Mouse (Mus musculus): ENCODE results near the gene Mcm9.

Gene Mcm9

DNA sequence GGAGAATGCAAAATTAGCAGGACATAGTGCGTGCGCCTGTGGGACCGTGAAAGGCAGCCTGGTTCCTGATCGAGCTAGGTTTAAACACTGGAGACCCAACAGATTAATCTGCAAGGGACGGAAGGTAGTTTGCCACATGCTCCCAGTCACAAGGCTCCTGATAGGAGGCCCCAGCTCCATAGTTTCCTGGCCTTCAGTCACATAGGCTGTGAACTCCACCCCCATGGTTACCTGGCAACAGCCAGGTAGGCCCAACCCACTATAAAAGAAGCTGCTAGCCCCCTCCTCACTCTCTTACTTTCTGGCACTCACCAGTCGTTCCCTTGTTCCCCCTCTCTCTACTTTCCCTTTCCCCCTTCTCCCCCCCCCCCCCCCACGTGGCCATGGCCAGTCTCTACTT is 50.1 kb downstream of the Mcm9 start:
- no peak for DNase-seq (ENCODE audit: low spot score)

DNA sequence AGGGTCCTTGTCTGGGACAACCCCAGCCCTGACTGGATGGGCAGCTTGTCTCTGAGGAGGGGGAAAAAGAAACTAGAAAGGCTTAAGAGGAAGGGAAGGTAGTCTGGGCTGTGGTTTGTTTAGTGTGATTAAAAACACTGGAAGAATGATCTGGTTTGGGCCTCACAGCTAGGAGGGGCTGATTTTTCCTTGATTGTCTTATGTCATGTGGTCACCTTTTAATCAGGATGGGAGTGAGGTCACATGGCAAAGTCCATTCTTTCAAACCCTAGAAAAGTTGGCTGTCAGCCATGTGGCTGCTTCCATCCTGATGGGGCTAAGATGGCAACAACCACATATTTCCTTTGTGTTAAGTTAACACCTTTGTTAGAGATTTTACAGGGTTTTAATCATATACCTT is 61.7 kb downstream of the Mcm9 start:
- no peak for DNase-seq (ENCODE audit: low spot score)

DNA sequence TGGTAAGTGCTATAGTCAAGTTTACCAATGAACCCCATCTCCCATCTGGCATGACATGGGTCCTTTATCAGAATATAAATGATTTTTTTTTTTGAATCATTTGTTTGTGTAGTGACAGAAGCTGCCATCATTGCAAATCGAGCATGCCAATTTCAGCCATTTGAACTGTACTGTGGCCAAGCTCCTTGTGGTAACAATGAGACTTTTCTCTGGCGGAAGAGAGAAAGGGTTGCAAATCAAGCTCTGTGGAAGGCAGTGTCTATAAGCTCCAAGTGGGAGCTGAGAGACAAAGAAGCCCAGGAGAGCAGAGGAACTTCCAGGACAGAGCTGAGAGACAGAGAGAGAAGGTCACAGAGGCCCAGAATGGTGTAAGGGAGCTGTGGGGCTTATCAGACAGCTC is 64.7 kb downstream of the Mcm9 start:
- DNase-seq (ENCODE audit: low spot score): no peak

DNA sequence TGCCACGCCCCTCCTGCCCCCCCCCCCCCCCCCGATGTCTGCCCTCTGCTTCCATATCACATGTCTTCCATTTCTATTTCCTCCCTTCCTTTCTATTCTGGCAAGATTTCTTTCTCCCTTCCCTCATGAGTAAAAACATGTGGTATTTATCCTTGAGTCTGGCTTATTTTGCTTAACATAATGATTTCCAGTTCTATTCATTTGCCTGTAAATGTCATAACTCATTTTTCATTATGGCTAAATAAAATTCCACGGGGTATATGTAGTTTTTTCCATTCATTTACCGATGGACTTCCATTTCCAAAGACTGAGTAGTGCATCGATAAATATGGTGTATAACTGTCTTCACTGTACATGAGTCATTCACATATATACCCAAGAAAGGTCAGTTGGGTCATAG is 68.2 kb downstream of the Mcm9 start:
- DNase-seq (ENCODE audit: low spot score): no peak

DNA sequence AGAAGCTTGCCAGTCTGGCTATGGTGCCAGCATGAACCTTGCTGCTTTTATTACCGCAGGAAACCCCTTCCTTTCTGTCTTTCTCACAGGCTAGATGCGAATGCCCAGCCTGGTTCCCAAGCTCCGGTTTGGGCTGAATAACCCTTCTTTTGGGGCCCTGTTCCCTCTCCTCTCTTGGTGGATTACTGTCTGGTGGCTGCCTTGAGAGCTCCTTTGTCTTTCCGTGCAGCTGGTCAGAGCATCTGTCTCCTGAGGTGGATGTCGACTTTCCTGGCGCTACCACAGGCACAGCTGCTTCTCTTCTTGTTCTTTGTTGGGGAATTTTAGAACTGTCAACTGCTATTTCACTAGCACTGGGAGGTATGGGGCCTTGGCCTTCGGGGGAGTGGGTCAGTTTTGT is 92.6 kb downstream of the Mcm9 start:
- no peak for DNase-seq (ENCODE audit: low spot score)

DNA sequence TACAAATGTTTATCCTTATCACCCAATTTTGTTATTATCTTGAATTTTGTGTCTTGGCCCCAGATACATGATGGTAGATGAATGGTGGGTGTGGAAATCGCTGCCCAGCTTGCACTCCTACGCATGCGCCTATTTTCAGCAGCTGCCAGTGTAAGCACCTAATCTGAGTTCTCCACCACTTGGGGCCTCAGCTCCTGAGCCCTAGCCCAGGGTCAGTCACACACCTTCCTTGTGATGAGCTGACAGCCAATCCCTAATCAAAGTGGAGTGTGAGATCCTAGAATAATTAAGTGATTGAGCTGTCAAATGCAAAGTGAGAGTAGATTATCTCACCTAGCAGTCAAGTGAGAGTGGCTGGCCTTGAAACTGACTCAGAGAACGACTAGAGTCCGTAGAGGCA is 97.9 kb downstream of the Mcm9 start:
- DNase-seq (ENCODE audit: low spot score): no peak

DNA sequence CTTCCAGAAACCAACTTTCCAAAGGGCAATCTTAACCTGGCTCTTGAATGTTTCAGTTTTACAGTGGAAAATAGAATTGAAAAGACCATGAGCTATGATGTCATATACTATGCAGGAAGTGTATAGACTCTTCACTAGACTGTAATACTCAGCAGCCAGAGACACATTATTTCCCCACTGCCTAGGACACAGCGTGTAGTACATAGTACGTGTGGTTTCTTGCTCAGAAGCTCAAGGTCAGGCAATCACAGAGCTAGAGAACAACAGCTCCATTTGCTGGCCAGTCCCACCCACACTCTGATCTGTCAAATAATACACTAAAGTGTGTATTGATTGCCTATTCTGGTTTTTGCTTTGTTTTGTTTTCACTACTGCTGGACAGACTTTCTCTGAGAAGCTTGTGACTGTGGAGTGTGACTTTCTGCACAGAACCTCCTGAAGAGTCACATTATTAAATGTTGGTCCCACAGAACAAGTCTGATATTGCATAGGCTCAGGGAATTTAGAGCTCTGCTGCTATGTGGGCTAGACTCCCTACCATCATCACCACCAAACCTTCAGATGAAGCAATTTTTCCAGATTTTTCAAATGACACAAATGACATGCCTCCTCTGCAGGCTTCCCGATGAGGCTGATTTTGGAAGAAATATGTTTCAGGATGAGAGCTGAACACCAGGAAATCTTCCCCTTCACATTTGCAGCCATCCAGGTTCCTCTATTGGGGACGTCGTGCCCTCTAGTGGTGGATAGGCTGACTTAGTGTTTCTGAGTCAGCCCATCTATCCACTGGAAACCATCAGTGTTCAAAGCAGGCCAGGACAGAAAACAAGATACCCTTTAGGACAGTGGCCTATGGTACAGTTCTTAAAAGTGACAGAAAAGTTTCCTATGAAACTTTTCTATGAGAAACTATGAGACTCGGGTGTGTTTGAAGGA is 102.1 kb downstream of the Mcm9 start:
- peak; percentile 68 for DNase-seq (ENCODE audit: low spot score)

DNA sequence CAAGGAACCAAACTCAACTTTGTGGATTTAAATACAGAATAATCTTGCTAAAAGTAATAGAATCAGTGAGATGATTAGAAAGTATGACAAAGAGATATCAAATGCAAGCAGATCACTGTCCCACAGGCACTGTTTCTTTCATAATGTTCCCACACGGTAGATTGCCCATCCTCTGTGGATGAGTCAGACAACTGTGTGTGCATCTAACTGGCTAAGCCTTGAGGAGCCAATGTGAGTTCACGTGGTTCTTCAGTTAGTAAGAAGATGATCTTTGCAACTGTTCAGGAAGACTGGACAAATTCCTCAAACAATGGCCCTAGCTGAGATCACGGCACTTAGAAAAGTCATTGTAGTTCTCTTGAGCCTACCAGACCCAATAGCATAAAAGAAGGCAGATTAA is 102.9 kb downstream of the Mcm9 start:
- DNase-seq (ENCODE audit: low spot score): no peak

DNA sequence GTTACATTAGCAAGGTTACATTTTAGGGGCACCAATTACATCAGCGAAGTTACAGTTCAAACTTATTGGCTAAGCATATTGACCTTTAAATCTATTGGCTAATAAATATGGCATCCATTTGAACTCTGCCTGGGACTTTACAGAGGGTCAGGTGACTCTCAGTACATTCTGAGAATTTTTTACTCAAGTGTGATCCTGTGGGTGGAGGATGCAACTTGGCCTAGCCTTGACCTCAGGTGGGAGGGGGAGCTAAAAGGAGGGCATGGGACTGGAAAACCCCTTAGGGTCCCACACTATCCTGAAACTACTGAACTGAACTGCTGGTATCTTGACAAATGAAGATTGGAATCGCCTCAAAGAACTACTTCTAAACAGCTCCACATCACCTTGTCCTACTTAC is 103.9 kb downstream of the Mcm9 start:
- DNase-seq (ENCODE audit: low spot score): no peak

DNA sequence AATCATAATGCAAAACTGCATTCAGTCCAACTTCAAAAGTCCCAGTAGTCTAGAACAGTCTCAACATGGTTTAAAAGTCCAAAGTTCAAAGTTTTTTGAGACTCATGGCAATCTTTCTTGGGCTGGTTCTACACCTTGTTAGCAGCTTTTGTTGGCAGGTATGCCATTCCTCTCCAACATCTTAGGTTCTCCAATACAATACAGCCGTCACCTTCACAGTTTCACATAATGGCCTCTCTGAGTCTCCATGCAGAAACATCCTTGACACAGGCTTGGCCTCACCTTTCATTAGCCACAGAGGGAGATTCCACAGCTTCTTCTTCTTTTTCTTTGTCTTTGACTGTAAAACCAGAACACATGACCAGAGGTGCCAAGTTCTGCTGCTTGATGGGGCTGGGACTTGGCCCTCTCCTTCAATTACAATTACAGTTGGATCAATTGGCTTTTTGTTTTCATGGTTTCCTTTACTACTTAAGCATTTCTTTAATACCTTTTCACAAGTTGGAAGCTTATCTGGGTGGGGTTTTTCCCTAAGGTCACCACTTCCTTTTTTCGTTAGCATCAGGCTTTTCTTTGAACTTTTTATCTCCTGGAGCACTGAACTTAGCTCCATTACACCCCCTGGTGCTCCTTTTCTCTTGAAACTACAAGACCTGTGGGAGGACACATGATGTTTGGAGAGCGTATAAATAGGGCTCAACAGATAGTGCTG is 104.8 kb downstream of the Mcm9 start:
- DNase-seq (ENCODE audit: low spot score): no peak

DNA sequence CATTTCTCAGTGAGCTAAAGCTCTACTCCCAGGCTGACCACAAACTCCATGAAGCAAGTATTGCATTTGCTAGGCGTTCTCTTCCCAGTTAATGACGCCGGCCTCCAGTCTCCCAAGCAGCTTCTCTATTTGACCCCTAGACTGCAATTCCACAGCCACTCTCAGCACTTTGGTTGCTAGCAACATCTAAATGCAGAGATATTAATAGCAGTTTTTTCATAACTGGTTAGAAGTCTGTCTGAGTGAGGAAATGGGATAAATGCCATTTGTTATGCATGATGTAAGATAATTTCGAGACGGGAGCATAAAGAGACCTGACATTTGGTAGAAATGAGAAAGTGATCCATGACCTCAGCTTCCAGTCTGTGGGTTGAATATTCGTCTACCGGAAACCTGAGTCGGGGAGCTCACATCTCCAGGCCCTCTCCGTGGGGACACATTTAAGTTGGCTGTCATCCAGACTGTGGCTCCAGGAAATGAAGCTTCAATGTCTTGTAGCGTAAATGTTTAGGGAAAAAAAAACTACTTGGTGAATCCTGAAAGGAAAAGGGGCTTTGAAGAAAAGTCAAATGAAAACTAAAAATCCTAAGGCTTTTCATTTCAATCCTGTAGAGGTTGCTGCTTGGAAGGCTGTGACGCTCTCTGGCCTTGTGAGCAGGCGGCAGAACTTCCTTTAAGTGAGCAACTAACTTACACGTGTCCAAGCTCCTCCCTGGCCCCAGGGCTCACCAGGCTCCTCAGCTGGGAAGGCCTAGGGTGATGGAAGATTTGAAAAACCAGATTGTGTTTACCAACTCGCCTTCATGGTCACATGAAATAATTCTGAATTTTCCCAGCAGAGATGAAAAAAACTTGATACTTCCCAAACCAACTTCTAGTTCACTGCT is 110.9 kb downstream of the Mcm9 start:
- peak; percentile 16 for DNase-seq (ENCODE audit: low spot score)

DNA sequence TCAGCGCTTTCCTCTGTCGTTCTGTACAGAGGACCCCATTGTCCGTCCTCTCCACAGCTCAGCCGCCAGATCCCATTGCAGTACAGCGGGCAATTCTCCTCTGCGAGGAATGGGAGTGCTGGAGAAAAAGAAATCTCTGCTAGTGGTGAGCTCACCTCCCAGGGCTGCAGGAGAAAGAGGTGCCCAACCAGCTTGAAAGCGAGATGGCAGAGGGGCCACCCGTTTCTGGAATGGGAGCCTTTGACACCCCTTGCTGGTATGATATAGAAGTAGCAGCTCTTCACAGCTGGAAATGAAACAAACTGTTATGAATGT is 111.7 kb downstream of the Mcm9 start:
- no peak for DNase-seq (ENCODE audit: low spot score)

DNA sequence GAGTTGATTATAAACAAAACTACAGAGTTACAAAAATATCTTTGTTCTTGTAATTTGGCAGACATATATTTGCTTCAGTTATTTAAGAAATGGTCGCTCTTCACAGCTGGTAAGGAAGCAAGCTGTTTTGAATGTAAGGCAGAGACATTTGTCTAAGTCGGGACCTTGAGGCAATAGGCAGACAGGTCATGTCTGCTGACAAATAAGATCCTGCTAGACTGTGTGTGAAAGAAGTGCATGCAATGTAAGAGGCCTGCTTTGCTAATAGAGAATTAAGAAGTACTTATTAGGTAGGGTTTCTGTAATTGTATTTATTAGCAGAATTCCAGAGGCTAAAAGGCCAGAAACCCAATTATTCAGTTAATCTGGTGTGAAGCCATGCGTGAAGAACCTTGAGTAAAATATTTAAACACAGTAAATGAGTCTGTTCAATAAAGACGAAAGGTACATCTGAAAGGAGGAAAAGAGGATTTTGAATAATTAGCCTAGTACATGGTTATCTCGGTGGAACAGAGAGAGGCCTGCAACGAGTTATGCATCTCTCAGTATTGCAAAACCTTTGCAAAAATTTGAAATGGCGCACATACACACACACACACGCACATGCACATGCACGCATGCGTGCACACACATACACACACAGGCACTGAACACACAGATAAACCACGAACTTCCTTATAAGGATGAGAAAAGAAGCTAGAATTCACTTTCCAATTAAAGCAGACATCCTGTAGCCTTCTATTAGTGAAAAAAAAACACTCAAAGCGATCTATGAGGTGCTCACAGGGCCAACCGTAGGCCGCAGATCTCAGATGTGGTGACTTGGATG is 112.3 kb downstream of the Mcm9 start:
- no peak for DNase-seq (ENCODE audit: low spot score)

DNA sequence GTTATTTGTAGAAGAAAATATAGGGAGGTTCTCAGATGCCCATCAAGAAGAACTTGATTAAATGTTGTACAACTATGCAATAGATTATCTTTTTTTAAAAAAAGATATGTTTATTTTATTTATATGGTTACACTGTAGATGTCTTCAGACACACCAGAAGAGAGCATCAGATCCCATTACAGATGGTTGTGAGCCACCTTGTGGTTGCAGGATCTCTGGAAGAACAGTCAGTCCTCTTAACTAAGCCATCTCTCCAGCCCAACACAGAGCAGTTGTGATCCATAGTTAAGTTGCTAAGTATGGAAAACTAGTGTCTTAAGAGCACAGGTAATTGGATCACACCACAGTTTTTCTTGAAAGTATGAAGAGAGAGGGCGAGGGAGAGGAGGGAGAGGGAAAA is 117.7 kb downstream of the Mcm9 start:
- DNase-seq (ENCODE audit: low spot score): peak; percentile 7

DNA sequence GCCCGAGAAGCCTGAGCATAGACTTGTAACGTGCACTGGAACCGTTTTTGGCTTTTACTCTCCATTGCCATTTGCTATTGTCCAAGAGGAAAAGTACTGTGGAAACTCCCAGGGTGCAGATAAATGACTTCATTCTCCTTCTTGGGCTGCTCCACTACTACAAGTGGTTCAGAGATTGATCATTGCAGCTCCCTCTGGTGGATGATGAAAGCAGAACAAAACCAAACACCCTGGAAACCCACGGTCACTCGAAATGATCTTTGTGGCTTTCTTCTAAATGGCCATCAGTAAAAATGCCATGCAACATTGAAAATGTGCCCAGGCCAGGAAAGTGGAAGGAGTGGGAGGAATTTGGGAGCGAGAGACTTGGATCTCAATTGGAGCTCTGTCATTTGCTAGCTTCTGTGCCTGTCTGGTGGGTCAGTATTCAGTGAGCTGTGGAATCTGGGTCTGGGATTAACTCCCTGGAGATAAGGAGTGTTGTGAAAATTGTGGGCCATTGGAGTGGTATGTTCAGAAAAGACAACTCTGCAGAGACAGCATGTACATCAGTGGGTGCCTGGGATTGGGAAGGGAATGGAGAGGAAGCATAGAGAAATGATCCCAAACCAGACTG is 121.0 kb downstream of the Mcm9 start:
- DNase-seq (ENCODE audit: low spot score): peak; percentile 84

DNA sequence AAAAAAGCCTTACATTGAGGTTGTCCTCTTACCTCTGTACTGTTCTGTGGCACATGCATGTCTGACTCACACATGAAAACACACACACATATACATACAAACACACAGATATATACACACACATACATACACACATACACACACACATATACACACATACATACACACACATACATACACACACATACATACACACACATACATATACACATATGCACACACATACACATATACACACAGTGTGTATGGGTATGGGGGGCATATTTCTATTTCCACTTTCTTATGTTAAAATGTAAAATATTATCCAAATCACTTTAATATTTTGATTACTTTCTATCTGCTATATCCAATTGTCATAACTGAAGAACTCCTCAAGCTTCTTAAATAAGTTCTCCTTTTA is 121.6 kb downstream of the Mcm9 start:
- no peak for DNase-seq (ENCODE audit: low spot score)

DNA sequence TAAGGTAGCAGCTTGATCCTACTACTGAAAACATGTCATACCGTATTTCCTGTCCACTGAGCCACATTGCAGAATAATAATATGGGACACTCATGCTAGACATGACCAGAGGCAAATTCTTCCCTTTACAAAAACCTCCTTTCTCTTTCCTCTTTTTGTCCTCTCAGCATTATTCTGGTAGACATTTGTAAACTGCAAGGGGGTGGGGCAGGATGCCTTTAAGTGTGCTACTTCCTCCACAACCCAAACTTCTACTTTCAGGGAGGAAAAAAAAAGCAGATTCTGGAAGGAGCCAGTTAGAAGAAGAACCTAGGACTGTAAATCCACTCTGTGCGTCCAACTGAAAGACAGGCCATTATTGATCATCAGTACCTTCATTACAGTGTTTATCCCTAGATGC is 124.7 kb downstream of the Mcm9 start:
- no peak for DNase-seq (ENCODE audit: low spot score)

DNA sequence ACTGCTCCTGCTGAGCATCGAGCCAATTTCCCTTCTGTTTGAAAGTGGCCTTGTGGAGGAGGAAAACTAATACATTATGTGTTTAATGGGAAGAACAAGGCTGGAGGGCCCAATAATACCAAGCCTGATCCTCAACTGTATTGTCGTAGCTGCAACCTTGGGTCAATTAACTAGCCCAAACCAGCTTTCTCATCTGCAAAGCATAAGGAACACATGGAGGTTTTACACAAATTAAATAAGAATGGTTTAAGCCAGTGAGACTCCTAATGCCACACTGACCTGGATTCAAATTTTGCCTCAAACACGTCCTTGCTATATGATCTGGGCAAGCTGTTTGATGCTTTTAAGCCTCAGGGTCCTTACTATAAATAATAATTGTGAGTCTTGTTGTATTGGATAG is 125.2 kb downstream of the Mcm9 start:
- no peak for DNase-seq (ENCODE audit: low spot score)

DNA sequence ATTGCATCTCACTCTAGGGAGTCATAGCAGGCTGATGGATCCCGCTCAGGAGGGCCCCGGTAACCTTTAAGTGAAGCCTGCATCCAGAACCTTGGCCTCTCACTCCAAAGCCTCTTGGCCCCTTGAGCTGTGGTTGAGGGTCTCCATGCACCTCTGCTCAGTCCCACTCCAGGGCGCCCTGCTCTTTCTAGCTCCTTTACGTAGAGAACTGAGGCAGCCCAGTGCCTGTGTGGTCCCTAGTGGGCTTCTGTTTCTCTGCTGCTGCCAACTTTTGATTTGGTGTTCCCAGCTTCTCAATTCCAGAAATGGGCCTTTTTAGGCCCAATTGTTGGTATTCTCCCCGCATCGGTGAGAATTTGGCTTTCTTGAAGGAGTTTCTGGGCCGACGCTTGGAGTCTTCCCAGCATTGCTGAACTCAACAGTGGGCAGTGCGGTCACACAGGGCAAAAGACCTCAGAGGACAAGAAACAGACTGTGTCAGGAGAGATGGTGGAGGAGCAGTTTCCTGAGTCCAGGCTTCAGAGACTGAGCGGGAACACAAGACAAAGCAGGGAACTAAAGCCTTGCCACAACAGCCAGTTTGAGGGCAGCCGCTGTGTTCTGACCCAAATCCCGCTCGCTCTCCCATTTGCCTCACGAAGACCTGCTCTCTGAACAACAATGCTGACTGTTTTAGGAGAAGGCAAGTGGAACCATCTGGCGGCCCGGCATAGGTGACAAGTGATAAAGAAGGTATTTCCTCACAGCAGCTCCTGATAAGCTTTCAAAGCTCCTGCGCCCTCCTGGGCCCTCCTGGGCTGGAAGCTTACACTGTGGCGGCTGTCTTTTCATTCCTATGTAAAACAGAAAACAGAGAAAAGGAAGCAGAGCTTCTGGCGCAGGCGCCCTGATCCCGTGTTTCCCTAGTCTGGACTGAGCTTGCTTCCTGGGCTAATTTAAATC is 127.1 kb downstream of the Mcm9 start:
- no peak for DNase-seq (ENCODE audit: low spot score)

DNA sequence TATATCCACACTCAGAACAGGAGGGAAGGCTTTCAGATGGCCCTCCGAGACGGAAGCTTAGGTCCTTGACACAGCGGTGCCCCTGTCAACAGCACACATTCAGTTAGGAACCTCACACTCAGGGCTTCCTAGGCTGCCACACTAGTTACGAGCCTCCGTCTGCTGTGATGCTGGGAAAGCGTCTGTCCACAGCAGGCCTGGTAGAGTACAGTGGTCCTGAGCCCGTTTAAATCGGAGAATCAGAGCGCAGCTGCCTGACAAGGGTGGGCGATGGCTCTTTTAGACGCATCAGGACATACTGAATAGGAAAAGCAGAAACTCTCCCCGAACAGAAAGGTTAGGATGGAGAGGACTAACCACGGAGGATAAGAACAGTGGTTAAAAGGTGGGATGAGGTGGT is 127.8 kb downstream of the Mcm9 start:
- no peak for DNase-seq (ENCODE audit: low spot score)
